Mouse (Mus musculus) heart, postnatal 14 days (tissue): Measurements from ENCODE around the gene Homer1. TPM values are rescaled to one million over a fixed set of nuclear protein-coding genes. Genes with fewer than 3 reads are reported as not detected.

Source experiments
- DNase-seq, 2 experiments: peaks; one replicate each; pipeline ENCODE4 v3.0.0; 2021 to 2022
- intact Hi-C: fragments of 180-260 bp; cut with DNase I; formaldehyde crosslinking; loops from one replicate; pipeline ENCODE4 v1.15.1; 2025
- total RNA-seq, 2 experiments: library from RNA; stranded (reverse); gene quantifications; 2 replicates each; pipeline ENCODE4 v1.2.3; 2021

The Homer1 gene
- total RNA-seq, 2 experiments from 2014 or later = 63.8 to 67.9 TPM

DNA sequence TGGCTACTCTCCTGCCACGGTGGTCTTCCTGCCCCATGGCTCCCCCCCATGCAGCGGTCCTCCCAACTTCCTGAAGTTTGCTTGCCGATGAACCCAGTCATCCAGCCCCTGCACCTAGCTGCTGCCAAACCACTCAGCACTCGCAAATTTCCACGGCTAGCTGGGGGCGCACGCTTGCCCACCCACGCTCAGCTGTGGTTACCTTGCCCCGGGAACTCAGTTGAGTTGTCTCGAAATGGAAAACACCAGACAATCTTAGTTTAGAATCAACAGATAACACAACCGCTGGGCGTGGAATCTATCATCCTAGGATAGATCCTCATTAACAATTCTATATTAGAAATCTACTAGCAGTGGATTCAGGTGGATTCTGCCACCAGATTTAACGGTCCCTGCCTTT is 33.1 kb downstream of the Homer1 start:
- DNase-seq = no peak

DNA sequence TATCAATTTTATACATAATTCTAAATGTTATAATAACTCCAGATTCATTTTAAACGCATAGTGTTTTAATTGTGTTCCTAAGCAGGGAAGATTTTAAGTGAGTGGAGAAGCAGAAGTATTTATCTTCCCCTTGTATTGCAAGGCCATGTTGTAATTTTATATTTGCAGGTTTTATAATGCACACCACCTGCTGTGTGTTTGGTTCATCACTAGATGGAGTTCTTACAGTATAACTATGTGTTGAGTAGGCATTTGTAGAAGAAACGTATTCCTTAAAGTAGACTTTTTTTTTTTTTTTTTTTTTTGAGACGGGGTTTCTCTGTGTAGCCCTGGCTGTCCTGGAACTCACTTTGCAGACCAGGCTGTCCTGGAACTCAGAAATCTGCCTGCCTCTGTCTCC is 35.9 kb downstream of the Homer1 start:
- intact Hi-C loops = loop anchor here (5.0 kb wide), 1 partner anchor 42 kb away; no protein-coding TSS in a partner anchor
- no peak for DNase-seq

More for the DNA sequence above, 33.1 kb downstream of the Homer1 start:
- intact Hi-C loops = no loop called here

GRCm38 (mm10) chr13:93338394-93338793 is 39.0 kb downstream of the Homer1 start:
- DNase-seq = no peak
- intact Hi-C loops = loop anchor here (5.0 kb wide), 1 partner anchor 39 kb away; no protein-coding TSS in a partner anchor

- DNase-seq = no peak
- intact Hi-C loops = no loop called here
Measured at GRCm38 (mm10) chr13:93340555-93341278, 41.3 kb downstream of the Homer1 start.

DNA sequence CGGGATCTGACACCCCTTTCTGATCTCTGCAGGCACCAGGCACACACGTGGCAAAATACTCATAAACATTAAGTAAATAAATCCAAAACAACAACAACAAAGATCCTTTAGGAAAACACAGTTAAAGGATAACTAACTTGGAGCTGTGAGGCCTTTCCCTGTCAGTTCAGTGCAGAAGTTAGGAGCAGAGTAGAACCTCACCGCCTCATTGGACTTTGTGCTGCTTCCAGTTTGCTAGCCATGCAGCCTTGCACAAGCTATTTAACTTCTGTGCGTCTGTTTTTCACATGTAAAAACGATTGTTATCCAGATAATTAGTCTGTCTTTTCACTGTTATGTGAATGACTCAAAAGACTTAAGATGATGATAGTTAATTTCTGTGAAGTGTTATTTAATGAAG is 43.2 kb downstream of the Homer1 start:
- DNase-seq = no peak
- intact Hi-C loops = no loop called here

DNA sequence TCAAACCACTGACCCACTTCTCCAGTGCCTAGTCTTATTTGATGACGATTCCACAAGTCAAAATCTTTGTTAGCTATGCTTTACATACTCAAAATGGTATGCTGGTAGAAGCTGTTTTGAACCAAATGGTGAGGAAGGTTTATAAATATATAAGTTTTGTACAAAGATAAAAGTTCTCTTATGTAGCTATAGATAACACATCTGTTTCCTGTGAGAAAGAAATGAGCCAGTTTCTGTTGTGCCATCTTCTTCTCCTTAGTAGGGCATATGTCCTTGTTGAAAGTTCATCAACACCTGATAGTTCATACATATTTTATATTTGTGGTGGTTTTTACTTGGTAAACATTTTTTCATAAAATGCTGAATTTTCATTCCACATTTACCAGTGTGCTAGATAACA is 45.0 kb downstream of the Homer1 start:
- no peak for DNase-seq
- intact Hi-C loops = no loop called here

DNA sequence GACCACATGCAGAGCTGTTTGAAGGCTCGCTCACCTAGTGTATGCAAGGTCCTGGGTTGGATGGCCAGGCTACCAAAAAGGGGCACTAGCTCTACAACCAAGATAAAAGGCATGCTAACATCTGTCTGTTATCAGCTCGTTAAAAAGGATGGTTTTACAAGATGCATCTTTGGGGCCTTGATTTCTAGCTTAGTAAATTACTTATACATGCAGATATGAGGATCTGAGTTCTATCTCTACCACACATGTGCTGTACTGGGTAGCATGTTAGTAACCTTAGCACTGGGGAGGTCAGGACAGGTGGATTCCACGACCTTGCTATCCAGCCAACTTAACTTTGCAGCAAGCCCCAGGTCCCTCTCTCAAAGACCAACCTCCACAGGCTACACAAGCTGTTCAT is 46.4 kb downstream of the Homer1 start:
- DNase-seq = no peak
- intact Hi-C loops = no loop called here

DNA sequence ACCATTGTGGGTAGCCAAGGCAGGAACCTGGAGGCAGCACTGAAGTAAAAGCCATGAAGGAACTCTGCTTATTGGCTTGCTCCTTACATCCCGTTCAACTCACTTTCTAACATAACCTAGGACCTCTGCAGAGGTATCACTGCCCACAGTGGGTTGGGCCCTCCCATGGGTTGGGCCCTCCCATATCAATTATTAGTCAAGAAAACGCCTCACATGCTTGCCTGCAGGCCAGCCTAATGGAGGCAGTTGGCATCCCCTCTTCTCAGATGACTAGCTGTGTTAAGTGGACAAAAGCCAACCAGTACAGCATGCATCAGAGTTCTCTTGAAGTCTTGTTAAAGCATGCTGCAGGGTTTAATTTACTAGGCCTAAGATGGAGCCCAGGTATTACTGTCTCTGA is 52.6 kb downstream of the Homer1 start:
- intact Hi-C loops = no loop called here
- DNase-seq = no peak

DNA sequence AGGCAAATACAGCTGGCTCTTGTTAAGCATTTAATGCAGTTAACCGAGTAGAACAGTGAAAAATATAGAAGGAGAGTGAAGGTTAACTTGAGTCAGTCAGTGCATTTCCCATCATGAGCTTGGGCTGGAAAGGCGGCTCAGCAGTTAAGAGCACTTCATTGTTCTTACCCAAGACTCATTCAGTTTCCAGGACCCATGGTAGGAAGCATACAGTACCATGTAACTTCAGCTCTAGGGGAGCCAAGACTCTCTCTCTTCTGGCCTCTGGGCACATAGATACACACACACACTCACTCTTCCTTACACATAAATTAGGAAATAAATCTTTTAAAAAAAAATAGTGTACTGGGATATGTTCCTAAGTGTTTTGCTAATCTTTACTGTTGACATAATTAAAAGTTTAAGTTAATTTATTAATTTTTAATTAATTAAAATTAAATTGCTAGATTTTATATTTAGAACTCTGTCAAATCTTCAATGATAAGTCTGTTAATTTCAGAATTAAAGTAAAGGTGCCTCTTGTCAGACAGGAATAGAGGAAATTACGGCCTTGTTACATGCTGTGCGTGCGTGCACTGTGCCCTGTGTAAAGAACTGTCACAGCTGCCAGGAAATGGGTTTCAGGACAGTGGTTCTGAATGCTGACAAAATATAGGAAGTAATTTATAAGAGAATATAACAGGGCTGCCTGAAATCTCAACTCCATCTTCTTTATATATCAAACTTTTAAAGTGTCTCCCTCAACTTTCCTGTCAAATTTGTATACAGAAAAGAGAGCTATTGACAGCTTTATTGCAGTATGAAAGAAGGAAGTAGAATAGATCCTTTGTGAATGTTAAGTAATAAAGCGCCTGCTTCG is 55.2 kb downstream of the Homer1 start:
- no peak for DNase-seq
- intact Hi-C loops = no loop called here

DNA sequence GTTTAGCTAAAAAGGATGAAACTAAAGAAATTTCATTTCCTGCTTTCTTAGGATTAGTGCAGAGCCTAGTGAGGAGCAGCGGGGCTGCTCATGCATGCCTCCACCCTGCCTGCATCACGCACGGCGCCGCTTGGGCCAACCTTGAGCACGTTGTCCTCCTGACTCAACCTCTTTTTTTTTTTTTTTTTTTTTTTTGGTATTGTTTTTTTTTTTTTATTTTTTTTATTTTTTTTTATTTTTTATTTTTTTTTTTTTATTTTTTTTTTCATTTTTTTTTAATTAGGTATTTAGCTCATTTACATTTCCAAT is 55.8 kb downstream of the Homer1 start:
- intact Hi-C loops = no loop called here
- no peak for DNase-seq

GRCm38 (mm10) chr13:93358522-93358921 is 59.1 kb downstream of the Homer1 start:
- intact Hi-C loops = no loop called here
- DNase-seq = no peak

GRCm38 (mm10) chr13:93367555-93367954 is 68.1 kb downstream of the Homer1 start:
- intact Hi-C loops = no loop called here
- DNase-seq = no peak

DNA sequence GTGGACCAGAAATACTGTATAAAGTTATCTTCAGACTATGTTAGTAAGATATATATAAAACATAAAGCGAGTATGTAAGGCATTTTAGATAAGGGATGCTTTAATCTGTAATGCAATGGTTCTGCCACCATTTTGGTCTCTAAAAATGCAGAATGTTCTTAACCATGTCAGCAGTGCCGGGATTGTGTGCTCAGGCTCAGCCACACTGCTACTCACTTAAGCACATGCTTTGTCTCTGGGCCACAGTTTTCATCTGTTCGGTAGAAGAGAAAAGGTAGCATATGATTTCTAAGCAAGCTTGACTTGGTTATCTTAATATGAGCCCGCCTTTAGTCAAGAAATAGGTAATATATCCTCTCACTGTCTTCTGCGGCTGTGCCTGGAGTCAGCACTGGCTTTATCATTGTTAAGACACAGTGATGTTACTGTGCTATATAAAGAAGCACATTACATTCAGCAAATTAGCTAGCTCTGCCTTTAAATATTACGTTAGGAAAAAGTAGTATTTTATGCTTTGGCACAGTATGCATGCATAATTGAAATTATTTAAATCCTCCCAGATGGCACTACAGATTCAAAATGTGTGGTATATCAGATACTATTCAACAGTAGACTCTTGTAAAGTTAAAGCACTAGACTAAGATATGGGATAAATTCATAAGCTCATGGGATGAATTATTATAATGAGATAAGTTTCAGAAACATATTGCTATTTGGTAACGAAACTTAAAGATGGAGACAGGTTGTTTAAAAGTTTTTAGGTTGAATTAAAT is 69.6 kb downstream of the Homer1 start:
- intact Hi-C loops = no loop called here
- DNase-seq = no peak

- intact Hi-C loops = no loop called here
- no peak for DNase-seq
Measured at GRCm38 (mm10) chr13:93374457-93374856, 75.0 kb downstream of the Homer1 start.

- intact Hi-C loops = loop anchor here (5.0 kb wide), 1 partner anchor 41 kb away; no protein-coding TSS in a partner anchor
- no peak for DNase-seq
Measured at GRCm38 (mm10) chr13:93378493-93378892, 79.1 kb downstream of the Homer1 start.

- intact Hi-C loops = no loop called here
Measured at GRCm38 (mm10) chr13:93380399-93381063, 81.1 kb downstream of the Homer1 start.

DNA sequence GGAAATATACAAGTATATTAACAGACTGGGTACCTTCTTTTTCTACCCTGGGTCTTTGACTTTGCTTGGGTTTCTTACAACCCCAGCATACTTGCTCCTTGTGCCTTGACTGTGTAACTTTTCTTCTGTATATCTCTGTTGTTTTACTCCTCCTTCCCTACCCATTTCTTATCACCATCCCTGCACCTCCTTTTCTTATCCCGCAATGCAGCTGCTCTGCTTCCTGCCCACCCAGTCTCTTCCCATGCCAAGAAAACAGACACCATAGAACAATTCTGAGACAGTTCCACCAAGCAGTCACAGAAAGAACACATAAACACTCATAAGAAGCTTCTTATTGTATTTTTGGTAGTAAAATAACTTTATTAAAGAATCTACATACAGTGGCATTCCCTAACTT is 81.9 kb downstream of the Homer1 start:
- intact Hi-C loops = no loop called here
- no peak for DNase-seq

More at GRCm38 (mm10) chr13:93380399-93381063, 81.1 kb downstream of the Homer1 start:
- DNase-seq = no peak

GRCm38 (mm10) chr13:93383092-93383491 is 83.7 kb downstream of the Homer1 start:
- intact Hi-C loops = no loop called here
- no peak for DNase-seq

DNA sequence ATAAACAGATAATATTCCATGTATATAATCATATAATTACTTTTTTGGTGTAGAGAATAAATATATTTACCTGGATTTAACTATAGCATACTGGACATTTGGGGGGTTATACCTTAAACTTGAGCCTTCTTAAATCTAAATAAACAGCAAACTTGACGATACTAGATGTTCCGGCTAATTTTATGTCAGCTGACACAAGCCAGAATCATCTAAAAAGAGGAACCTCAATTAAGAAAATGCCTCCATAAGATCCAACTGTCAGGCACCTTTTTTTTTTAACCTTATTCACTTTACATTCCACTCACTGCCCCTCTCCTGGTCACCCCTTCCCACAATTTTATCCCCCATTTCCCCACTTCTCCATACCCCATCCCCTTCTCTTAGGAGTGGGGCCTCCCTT is 84.2 kb downstream of the Homer1 start:
- no peak for DNase-seq
- intact Hi-C loops = no loop called here

DNA sequence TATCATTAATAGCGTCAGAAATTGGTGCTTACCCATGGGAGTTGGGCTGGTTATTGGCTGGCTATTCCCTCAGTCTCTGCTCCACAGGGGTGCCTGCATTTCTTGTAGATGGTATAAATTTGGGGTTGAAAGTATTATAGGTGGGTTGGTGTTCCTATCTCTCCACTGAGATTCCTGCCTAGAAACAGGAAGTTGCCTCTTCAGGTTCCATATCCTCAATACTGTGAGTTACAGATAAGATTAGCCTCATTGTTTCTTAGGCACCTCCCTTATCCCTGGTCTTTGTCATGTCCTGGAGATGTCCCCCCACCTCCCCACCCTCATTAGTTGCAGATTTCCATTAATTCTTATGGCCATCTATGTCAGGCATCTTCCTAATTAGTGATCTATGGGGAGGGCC is 85.0 kb downstream of the Homer1 start:
- intact Hi-C loops = no loop called here
- no peak for DNase-seq

DNA sequence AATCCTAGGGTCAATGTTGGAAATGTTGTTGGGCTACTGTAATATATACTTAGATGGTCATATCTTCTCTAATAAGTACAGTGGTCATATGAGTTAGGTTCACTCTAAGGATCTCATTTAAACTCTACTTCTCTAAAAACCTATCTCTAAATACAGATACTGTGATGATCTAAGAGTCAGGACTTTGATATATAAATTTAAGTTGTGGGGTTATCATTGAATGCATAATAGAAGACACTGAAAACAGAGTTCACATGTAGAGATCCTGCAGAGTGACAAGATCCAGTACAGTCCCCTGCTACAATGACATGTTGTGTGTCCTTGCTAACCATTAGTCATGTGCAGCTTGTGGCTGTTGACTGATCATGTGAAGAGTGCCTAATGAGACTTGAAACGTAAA is 85.7 kb downstream of the Homer1 start:
- no peak for DNase-seq
- intact Hi-C loops = no loop called here
